Mouse (Mus musculus): ENCODE data around the gene Tank. TPM values are rescaled to one million over a fixed set of nuclear protein-coding genes. Genes with fewer than 3 reads are reported as not detected.

Tank gene
- polyA plus RNA-seq, 1 experiment from 2014 or later, result 20.7 TPM

- Histone ChIP-seq H3K36me3 (ENCODE audit: control insufficient read depth, insufficient read depth, low read length) (no peaks in the 10 kb centered on the region), H3K4me3 (ENCODE audit: low read depth, low read length) (no peak overlapping the region), H3K4me2 (replicated peaks; ENCODE audit: low read depth) (no peak overlapping the region), H3K27ac (replicated peaks) (no peak overlapping the region), H3K27me3 (ENCODE audit: control insufficient read depth, insufficient read depth, low read length) (no peaks in the 10 kb centered on the region), H3K4me1 (replicated peaks; ENCODE audit: control insufficient read depth, insufficient read depth) (no peaks in the 10 kb centered on the region), H3K9me3 (ENCODE audit: control insufficient read depth, low read length) (no peaks in the 10 kb centered on the region), H3K9ac (ENCODE audit: low read length) (no peak overlapping the region)
- ATAC-seq (ENCODE audit: low FRiP score, low TSS enrichment) (no peak), DNase-seq (ENCODE audit: low spot score) (no peak)
- WGBS, result 64% methylated on average over 3 of the region's 3 CpGs
- TF ChIP-seq EP300 (optimal IDR thresholded peaks at IDR 0.05) (no peak), CTCF (IDR thresholded peaks at IDR 0.05; ENCODE audit: low read depth) (no peak)
Observed at GRCm38 (mm10) chr2:61545666-61546065, 32.7 kb upstream of the Tank start.

- Histone ChIP-seq H3K36me3 (ENCODE audit: control insufficient read depth, insufficient read depth, low read length) (no peaks in the 10 kb centered on the region), H3K9me3 (ENCODE audit: control insufficient read depth, low read length) (no peaks in the 10 kb centered on the region), H3K4me2 (replicated peaks; ENCODE audit: low read depth) (no peak overlapping the region), H3K27me3 (ENCODE audit: control insufficient read depth, insufficient read depth, low read length) (no peaks in the 10 kb centered on the region), H3K27ac (replicated peaks) (no peak overlapping the region), H3K4me3 (ENCODE audit: low read depth, low read length) (no peak overlapping the region), H3K4me1 (replicated peaks; ENCODE audit: control insufficient read depth, insufficient read depth) (no peaks in the 10 kb centered on the region), H3K9ac (ENCODE audit: low read length) (no peak overlapping the region)
- TF ChIP-seq CTCF (IDR thresholded peaks at IDR 0.05; ENCODE audit: low read depth) (no peak), EP300 (optimal IDR thresholded peaks at IDR 0.05) (no peak)
- WGBS, result 60% methylated on average over 2 of the region's 2 CpGs
- ATAC-seq (ENCODE audit: low FRiP score, low TSS enrichment), result no peak
- no peak for DNase-seq (ENCODE audit: low spot score)
Observed at GRCm38 (mm10) chr2:61548021-61548420, 30.4 kb upstream of the Tank start.

GRCm38 (mm10) chr2:61551680-61552079 lies 26.7 kb upstream of the Tank start:
- no peak overlapping the region for H3K27ac ChIP-seq (replicated peaks)
- TF ChIP-seq CTCF (IDR thresholded peaks at IDR 0.05; ENCODE audit: low read depth), result no peak
- no peak for TF ChIP-seq EP300 (optimal IDR thresholded peaks at IDR 0.05)
- no peaks in the 10 kb centered on the region for H3K9me3 ChIP-seq (ENCODE audit: control insufficient read depth, low read length)
- H3K4me1 ChIP-seq (replicated peaks; ENCODE audit: control insufficient read depth, insufficient read depth), result no peaks in the 10 kb centered on the region
- no peak overlapping the region for H3K9ac ChIP-seq (ENCODE audit: low read length)
- 57% methylated on average over 5 of the region's 5 CpGs for WGBS
- no peaks in the 10 kb centered on the region for H3K36me3 ChIP-seq (ENCODE audit: control insufficient read depth, insufficient read depth, low read length)
- DNase-seq (ENCODE audit: low spot score) (no peak), ATAC-seq (ENCODE audit: low FRiP score, low TSS enrichment) (no peak)
- no peak overlapping the region for H3K4me2 ChIP-seq (replicated peaks; ENCODE audit: low read depth)
- no peak overlapping the region for H3K4me3 ChIP-seq (ENCODE audit: low read depth, low read length)
- no peaks in the 10 kb centered on the region for H3K27me3 ChIP-seq (ENCODE audit: control insufficient read depth, insufficient read depth, low read length)

DNA sequence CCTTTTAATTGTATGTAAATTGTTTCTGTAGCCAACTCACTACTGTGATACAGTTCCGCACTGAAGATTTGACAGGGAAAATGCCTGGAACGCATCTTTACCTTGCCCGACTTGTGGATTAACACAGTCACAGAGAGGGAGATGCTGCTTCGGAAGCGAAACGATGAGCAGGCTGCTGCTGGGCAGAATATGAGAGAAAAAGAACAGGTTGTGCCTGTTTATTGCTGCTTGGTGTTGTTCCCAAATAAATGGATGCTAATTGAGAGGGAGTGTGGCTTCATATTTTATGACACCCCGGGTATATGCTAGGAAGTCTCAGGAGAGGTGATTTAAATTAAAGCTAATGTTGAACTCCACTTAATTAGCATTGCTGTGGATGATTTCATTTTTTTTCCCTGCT lies 23.0 kb upstream of the Tank start:
- no peak overlapping the region for H3K4me2 ChIP-seq (replicated peaks; ENCODE audit: low read depth)
- no peaks in the 10 kb centered on the region for H3K36me3 ChIP-seq (ENCODE audit: control insufficient read depth, insufficient read depth, low read length)
- ATAC-seq (ENCODE audit: low FRiP score, low TSS enrichment), result no peak
- no peak for TF ChIP-seq EP300 (optimal IDR thresholded peaks at IDR 0.05)
- TF ChIP-seq CTCF (IDR thresholded peaks at IDR 0.05; ENCODE audit: low read depth), result no peak
- H3K4me3 ChIP-seq (ENCODE audit: low read depth, low read length), result no peak overlapping the region
- 76% methylated on average over 7 of the region's 7 CpGs for WGBS
- no peak for DNase-seq (ENCODE audit: low spot score)
- no peaks in the 10 kb centered on the region for H3K9me3 ChIP-seq (ENCODE audit: control insufficient read depth, low read length)
- H3K4me1 ChIP-seq (replicated peaks; ENCODE audit: control insufficient read depth, insufficient read depth), result no peaks in the 10 kb centered on the region
- no peak overlapping the region for H3K9ac ChIP-seq (ENCODE audit: low read length)
- H3K27ac ChIP-seq (replicated peaks), result no peak overlapping the region
- no peaks in the 10 kb centered on the region for H3K27me3 ChIP-seq (ENCODE audit: control insufficient read depth, insufficient read depth, low read length)

- Histone ChIP-seq H3K27ac (replicated peaks) (no peak overlapping the region), H3K4me2 (replicated peaks; ENCODE audit: low read depth) (no peak overlapping the region), H3K27me3 (ENCODE audit: control insufficient read depth, insufficient read depth, low read length) (no peaks in the 10 kb centered on the region), H3K4me3 (ENCODE audit: low read depth, low read length) (no peak overlapping the region), H3K4me1 (replicated peaks; ENCODE audit: control insufficient read depth, insufficient read depth) (no peaks in the 10 kb centered on the region), H3K9me3 (ENCODE audit: control insufficient read depth, low read length) (no peaks in the 10 kb centered on the region), H3K9ac (ENCODE audit: low read length) (no peak overlapping the region), H3K36me3 (ENCODE audit: control insufficient read depth, insufficient read depth, low read length) (no peaks in the 10 kb centered on the region)
- DNase-seq (ENCODE audit: low spot score), result no peak
- TF ChIP-seq EP300 (optimal IDR thresholded peaks at IDR 0.05), result no peak
- no peak for TF ChIP-seq CTCF (IDR thresholded peaks at IDR 0.05; ENCODE audit: low read depth)
- no peak for ATAC-seq (ENCODE audit: low FRiP score, low TSS enrichment)
- WGBS, result 66% methylated on average over 2 of the region's 2 CpGs
Observed at GRCm38 (mm10) chr2:61555825-61556224, 22.6 kb upstream of the Tank start.

DNA sequence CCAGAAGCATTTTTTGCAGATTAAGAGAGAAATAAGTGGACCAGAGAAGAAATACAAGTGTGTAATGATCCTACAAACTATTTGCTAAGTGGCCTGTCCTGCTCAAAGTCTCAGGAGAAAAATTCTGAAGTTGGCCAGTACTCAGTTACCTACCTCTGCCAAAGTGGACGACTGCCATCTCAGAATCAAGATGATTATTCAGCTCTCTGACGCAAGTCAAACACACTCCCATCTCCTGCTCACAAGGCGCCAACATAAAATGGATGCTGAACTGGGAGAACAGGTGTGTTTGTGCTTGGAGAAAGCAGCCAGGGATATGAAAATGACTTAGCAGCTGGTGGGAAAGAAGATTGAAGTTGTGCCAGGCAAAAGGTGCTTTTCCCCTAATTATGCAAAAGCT lies 21.7 kb upstream of the Tank start:
- Histone ChIP-seq H3K4me2 (replicated peaks; ENCODE audit: low read depth) (no peak overlapping the region), H3K27me3 (ENCODE audit: control insufficient read depth, insufficient read depth, low read length) (no peaks in the 10 kb centered on the region), H3K27ac (replicated peaks) (no peak overlapping the region), H3K9me3 (ENCODE audit: control insufficient read depth, low read length) (no peaks in the 10 kb centered on the region), H3K36me3 (ENCODE audit: control insufficient read depth, insufficient read depth, low read length) (no peaks in the 10 kb centered on the region), H3K4me3 (ENCODE audit: low read depth, low read length) (no peak overlapping the region), H3K4me1 (replicated peaks; ENCODE audit: control insufficient read depth, insufficient read depth) (no peaks in the 10 kb centered on the region), H3K9ac (ENCODE audit: low read length) (no peak overlapping the region)
- 53% methylated on average over 3 of the region's 3 CpGs for WGBS
- ATAC-seq (ENCODE audit: low FRiP score, low TSS enrichment), result no peak
- TF ChIP-seq CTCF (IDR thresholded peaks at IDR 0.05; ENCODE audit: low read depth) (no peak), EP300 (optimal IDR thresholded peaks at IDR 0.05) (no peak)
- DNase-seq (ENCODE audit: low spot score), result no peak
